Mouse (Mus musculus) small intestine, adult 2 months (tissue): ENCODE results near the gene Hook1. TPM values are rescaled to one million over a fixed set of nuclear protein-coding genes. Genes with fewer than 3 reads are reported as not detected.

Experiments used
- H3K27ac ChIP-seq: fragments of 200-500 bp; 2 replicates; pipeline ENCODE4 v1.5.1; 2012; ENCODE audit warnings: low read depth, low read length, control low read depth, inconsistent platforms; ENCODE audit not compliant: insufficient read depth
- H3K27me3 ChIP-seq: fragments of 200-500 bp; 2 replicates; pipeline ENCODE4 v1.6.1; 2012; ENCODE audit warnings: mild to moderate bottlenecking, moderate library complexity, low read length, inconsistent platforms; ENCODE audit not compliant: control insufficient read depth, insufficient read depth
- H3K36me3 ChIP-seq: fragments of 200-500 bp; 2 replicates; pipeline ENCODE4 v1.6.1; 2012; ENCODE audit warnings: mild to moderate bottlenecking, low read length, control low read depth, inconsistent platforms; ENCODE audit not compliant: control insufficient read depth, insufficient read depth
- H3K4me1 ChIP-seq: fragments of 200-500 bp; 2 replicates; pipeline ENCODE4 v1.6.1; 2012; ENCODE audit warnings: low read length, inconsistent platforms, mixed read lengths; ENCODE audit not compliant: control insufficient read depth, insufficient read depth, insufficient read length
- H3K4me3 ChIP-seq: fragments of 200-500 bp; 2 replicates; pipeline ENCODE4 v1.5.1; 2012; ENCODE audit warnings: low read depth, mild to moderate bottlenecking, control low read depth, inconsistent platforms, low read length, moderate library complexity
- CTCF ChIP-seq: fragments of 200-500 bp; IDR thresholded peaks from 2 replicates; pipeline ENCODE4 v1.5.1; 2012; ENCODE audit warnings: low read depth, mild to moderate bottlenecking, control low read depth, inconsistent platforms, low read length, moderate library complexity, mixed read lengths; ENCODE audit not compliant: insufficient replicate concordance, insufficient read length; ENCODE audit errors: extremely low read depth
- POLR2A ChIP-seq: fragments of 200-500 bp; IDR thresholded peaks from 2 replicates; pipeline ENCODE4 v1.6.1; 2012; ENCODE audit warnings: low read depth, mild to moderate bottlenecking, control low read depth, inconsistent platforms, low read length, moderate library complexity
- WGBS: fragments of 180-500 bp; shearing (Covaris S2); methylation state at CpG from one replicate; pipeline ENCODE4 v1.1.7; 2018; 5-methylcytosine and 5-hydroxymethylcytosine counted together
- polyA plus RNA-seq: library from polyadenylated mRNA; depleted of rRNA; stranded (reverse); fragments of >200 nt; gene quantifications from 2 replicates; pipeline ENCODE4 v1.2.3, GENCODE M21; 2012; rRNA removed

Gene Hook1
- polyA plus RNA-seq = 6.4 and 8.3 TPM in 2 replicates

DNA sequence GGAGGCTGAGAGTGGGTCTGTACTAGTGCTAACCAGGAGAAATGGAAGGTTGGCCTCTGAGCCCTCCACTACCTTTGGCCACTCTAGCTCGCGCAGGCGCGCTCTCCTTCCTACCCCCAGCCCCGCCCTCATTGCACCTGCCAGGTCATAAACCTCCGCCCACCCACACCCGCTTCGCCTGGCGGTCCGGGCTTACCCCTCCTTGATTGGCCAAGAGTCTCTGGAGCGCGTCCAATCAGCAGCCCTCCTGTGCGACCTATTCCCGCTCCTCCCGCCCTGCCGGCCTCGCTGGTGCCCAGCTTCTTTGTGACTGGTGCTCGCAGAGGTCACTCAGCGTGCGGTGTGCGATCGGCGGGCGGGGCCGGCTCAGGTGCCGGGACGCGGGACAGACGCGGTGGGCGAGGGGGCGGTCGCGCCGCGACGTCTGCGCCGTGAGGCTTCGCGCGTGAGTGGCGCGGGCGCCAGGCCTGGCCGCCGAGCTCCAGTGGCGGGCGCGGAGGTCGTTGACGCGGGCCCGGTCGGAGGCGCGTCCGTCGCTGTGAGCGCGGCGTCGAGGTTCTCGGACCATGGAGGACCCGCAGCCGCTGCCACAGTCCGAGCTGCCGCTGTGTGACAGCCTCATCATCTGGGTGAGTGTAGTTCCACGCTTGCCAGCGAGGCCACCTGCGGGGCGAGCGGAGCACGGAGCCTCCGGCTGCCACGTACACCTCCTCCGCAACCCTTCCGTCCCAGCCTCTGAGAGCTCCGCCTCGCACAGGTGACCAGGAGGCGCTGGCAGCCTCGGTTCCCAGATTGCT, at the start of gene Hook1:
Gene Hook1, plus strand, starts transcription at position 313 of the 797 bp plus-strand sequence.
- Histone ChIP-seq H3K4me1 (peaks cover 4% of the 10 kb centered on the region; the same call in 1 of the 2 replicates), H3K27ac (peak within 1 kb of the TSS; percentile 85)
- 1% methylated on average over 82 of the region's 82 CpGs for WGBS

DNA sequence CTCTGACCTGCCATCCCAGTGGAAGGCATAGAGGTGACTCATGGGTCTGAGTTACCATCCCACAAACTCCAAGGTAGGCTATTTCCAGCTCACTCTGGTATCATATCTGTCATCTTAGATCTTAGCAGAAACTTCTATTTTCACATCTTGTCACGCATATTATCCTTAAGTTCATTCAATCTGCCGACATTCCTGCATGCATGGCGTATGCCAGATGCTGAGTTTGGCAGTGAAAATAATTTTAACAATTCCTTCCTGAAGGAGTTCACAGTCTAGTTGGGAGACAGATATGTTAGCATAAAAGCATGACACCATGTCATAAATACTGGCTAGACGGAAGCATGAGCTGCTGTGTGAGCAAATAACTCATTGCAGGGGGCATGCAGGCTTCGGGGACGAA, 49.3 kb upstream of the Hook1 start:
- Histone ChIP-seq H3K4me1 (no peaks in the 10 kb centered on the region), H3K27me3 (no peaks in the 10 kb centered on the region), H3K36me3 (no peaks in the 10 kb centered on the region), H3K4me3 (no peak overlapping the region), H3K27ac (no peak overlapping the region)
- TF ChIP-seq CTCF = no peak
- no peak for TF ChIP-seq POLR2A
- 84% methylated on average over 6 of the region's 6 CpGs for WGBS

More for the DNA sequence above, at the start of gene Hook1:
- H3K27me3 ChIP-seq = no peaks in the 10 kb centered on the region
- H3K36me3 ChIP-seq = no peaks in the 10 kb centered on the region
- H3K4me3 ChIP-seq = peak within 1 kb of the TSS; percentile 75
- no peak for TF ChIP-seq CTCF
- peak; percentile 65 for TF ChIP-seq POLR2A

DNA sequence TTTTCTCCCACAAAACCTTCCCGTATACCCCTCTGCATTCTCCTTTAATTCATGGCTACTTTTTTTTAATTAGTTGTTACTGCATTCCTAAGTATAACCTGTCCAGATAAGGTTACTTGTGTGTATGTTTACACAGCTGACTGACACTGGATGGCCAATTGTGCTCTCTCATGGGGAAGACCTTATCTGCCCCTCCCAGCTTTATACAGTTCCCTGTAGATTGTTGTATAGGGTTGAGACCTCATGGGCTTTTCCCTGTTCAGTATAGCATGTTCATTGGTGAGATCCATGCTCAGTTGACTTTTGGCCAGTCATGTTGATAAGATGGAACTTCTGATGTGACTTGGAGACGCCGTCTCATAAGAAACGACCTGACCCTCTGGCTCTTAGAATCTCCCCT, 46.6 kb upstream of the Hook1 start:
- 35% methylated on average over 4 of the region's 4 CpGs for WGBS
- H3K27ac ChIP-seq = no peak overlapping the region
- H3K4me3 ChIP-seq = no peak overlapping the region
- no peaks in the 10 kb centered on the region for H3K36me3 ChIP-seq
- no peaks in the 10 kb centered on the region; the same call in 1 of the 2 replicates for H3K4me1 ChIP-seq
- TF ChIP-seq CTCF (no peak), POLR2A (no peak)
- no peaks in the 10 kb centered on the region for H3K27me3 ChIP-seq

DNA sequence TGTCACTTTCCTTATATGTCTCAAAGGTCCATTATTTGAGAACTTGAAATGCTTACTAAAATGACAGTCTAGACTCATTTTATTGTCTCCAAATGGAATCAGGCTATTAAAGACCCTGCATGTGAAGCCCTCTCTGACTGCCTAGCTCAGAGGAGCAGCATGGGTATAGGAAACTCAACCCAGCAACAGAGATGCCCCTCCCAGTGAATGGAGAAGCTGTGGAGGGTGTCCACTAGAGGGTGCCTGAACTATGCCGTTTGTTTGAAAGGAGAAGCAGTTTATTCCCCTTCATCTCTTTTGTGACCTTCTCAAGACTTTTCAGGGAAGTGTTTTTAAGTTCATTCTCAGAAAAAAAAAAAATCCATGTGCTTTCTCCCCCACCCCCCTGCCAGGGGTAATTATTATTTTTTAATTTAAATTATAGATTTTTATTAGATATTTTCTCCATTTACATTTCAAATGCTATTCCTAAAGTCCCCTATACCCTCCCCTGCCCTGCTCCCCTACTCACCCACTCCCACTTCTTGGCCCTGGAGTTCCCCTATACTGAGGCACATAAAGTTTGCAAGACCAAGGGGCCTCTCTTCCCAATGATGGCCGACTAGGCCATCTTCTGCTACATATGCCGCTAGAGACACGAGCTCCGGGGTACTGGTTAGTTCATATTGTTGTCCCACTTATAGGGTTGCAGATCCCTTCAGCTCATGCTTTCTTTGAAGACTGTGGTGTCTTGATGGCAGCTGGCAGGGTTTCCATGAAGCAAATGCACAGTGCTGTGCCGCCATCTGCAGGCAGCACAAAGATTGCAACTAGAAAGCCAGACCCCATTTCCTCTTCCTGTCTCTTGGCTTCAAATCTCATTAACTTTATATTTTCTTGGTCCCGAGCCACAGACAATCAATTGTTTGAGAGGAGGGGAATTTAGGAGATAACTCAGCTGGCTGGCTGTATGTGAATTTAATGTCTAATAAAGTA, 42.5 kb upstream of the Hook1 start:
- Histone ChIP-seq H3K36me3 (no peaks in the 10 kb centered on the region), H3K27ac (no peak overlapping the region), H3K4me3 (no peak overlapping the region), H3K27me3 (no peaks in the 10 kb centered on the region), H3K4me1 (peaks cover 4% of the 10 kb centered on the region)
- TF ChIP-seq CTCF = peak; percentile 83; the same call in 1 of the 2 replicates
- no peak for TF ChIP-seq POLR2A
- WGBS = 5% methylated on average over 7 of the region's 7 CpGs

DNA sequence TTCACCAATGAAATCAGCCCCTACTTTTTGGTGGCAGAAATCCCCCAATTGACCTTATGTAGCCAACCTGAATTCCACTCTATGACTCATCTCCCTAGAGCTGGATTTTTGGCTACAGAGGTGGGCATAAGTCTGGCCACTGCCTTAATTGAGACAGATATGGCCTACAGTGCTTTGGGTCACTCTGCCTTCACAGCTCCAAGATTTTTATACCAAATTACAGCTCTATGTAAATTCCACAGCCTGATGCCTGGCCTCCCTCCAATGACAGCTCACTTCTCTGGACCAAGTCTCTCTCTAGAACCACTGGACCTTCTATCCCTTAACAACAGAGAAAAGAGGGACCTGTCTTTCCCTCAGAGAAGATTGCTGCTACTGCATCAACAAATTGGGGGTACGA, 38.2 kb upstream of the Hook1 start:
- H3K27ac ChIP-seq = no peak overlapping the region
- H3K4me1 ChIP-seq = peaks cover 4% of the 10 kb centered on the region
- H3K4me3 ChIP-seq = no peak overlapping the region
- H3K36me3 ChIP-seq = no peaks in the 10 kb centered on the region
- no peak for TF ChIP-seq CTCF
- no peak for TF ChIP-seq POLR2A
- H3K27me3 ChIP-seq = no peaks in the 10 kb centered on the region
- WGBS = 94% methylated on average over 1 of the region's 1 CpGs

DNA sequence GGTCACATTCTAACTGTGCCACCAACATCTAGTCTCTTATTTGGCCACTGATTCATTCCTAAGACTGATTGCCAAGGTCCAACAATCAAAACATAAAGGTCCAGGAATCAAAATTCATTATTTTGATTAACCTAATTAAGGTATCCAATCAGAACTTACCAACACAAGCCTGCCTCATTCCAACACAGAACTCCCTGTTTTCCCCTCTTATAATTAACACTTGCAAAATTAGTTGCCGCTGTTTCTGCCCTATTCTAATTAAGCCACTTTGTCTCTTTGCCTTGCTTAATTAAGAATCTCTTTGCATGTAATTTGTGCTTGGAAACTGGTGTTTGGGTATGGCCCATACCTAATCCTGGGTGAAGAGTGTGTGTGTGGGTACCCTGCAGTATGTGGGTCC, 37.1 kb upstream of the Hook1 start:
- no peaks in the 10 kb centered on the region for H3K36me3 ChIP-seq
- no peak overlapping the region for H3K4me3 ChIP-seq
- no peak overlapping the region for H3K27ac ChIP-seq
- 95% methylated on average over 1 of the region's 1 CpGs for WGBS
- peaks cover 10% of the 10 kb centered on the region for H3K4me1 ChIP-seq
- no peaks in the 10 kb centered on the region for H3K27me3 ChIP-seq
- TF ChIP-seq CTCF = no peak
- no peak for TF ChIP-seq POLR2A
